Mouse (Mus musculus): ENCODE data around the gene Fbxw8.
A peak's percentile ranks its signal among the peaks of the same experiment; 100 is the strongest.

The Fbxw8 gene

GRCm38 (mm10) chr5:118156976-118157375 lies 1.7 kb upstream of the Fbxw8 start:
- no peak for DNase-seq (ENCODE audit: inconsistent age in 2 of 2, low spot score in 1 of 2)

GRCm38 (mm10) chr5:118155565-118155947 lies 292 bp upstream of the Fbxw8 start:
- no peak for DNase-seq (ENCODE audit: inconsistent age in 2 of 2, low spot score in 1 of 2)

GRCm38 (mm10) chr5:118149711-118150110 lies 5.6 kb downstream of the Fbxw8 start:
- DNase-seq (ENCODE audit: inconsistent age in 2 of 2, low spot score in 1 of 2): no peak

- no peak for DNase-seq (ENCODE audit: inconsistent age in 2 of 2, low spot score in 1 of 2)
These were observed 8.0 kb downstream of the Fbxw8 start for GRCm38 (mm10) chr5:118147264-118147663.

DNA sequence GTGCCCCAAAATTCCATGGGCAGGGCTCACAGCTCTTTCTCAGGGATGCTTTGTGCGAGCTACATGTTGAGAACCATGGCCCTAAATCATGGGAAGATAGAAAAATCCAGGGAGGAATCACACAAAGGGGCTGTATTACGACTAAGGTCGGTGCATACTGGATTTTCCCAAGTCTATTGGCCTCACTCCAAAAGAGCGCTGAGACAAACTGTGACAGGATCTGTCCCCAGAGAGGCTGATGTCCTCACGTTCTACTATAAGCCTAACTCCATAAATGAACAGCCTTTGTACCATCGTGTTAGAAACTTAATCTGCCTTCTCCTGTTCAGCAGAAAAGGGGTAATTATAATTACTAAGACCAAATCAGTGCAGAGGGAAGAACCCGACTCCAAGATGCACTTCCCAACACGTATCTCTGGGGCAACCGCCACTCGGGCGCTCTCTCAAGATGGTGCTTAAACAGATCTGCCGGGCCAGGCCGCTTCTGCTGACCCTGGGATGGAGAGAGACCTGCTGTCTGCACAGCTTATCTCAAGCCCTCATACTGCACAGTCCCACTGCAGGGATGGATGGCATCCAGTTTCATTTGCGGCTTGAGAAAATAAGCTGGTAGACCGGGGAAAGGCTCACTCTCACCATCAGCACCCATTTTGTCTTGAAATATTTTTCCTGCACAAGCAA lies 9.1 kb downstream of the Fbxw8 start:
- DNase-seq (ENCODE audit: inconsistent age in 2 of 2, low spot score in 1 of 2): peak in 1 of 2 experiments; percentile 37

GRCm38 (mm10) chr5:118145458-118145857 lies 9.8 kb downstream of the Fbxw8 start:
- DNase-seq (ENCODE audit: inconsistent age in 2 of 2, low spot score in 1 of 2): no peak

DNA sequence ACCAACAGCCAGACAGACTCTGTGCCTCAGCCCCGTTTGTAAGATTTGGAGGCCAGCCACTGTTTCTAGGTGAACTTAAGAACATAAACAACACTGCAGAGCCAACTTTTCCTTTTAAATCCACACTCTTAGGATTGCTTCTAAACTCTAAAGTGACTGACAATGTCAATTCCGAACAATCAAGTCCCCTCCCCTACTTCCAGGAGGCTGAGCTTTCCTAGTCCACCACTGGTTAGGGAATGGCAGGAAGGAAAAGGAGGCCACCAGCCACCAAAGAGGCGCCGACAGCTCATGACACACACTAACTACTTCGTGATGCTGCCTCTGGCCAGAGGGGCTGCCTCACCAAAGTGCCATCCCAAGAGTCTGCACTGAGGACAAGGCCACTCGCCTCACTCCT lies 10.5 kb downstream of the Fbxw8 start:
- no peak for DNase-seq (ENCODE audit: inconsistent age in 2 of 2, low spot score in 1 of 2)

DNA sequence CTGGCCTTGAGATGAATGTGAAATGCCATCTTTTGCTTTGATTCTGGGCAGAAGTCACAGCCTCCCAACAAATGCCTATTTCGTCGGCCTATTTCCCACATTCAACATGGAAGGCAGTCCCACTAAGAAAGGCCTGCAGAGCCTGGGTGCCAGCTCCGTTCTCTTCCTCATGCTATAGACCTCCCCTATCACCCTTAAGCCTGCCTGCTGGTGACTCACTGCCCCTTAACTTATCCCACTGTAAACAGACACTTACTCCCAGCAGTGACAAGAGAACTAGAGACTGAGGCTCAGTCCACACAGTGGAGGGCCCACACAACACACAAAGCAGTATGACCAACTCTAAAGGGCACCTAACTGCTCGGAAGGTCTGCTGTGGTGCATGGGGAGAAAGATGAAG lies 10.9 kb downstream of the Fbxw8 start:
- no peak for DNase-seq (ENCODE audit: inconsistent age in 2 of 2, low spot score in 1 of 2)

GRCm38 (mm10) chr5:118143211-118144026 lies 11.8 kb downstream of the Fbxw8 start:
- peak in 1 of 2 experiments; percentile 34 for DNase-seq (ENCODE audit: inconsistent age in 2 of 2, low spot score in 1 of 2)

GRCm38 (mm10) chr5:118142471-118142870 lies 12.8 kb downstream of the Fbxw8 start:
- no peak for DNase-seq (ENCODE audit: inconsistent age in 2 of 2, low spot score in 1 of 2)

DNA sequence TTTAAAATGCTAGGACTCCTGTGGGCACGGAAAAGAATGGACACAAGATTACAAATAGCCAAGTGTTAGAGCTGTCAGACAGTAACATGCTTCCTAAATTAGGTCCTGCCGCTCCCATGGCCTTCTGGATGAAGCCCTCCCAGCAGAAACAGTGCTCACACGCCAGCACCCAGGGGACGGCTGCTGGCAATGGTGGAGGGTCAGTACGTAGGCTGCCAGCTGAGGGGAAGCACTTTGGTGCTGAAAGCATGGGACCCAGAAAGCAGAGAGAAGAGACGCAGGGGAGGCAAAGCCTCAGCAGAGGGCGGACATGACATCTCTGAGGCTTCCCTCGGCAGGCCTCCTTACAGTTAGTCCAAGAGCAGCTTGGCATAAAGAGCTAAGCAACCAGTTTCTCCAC lies 15.6 kb downstream of the Fbxw8 start:
- no peak for DNase-seq (ENCODE audit: inconsistent age in 2 of 2, low spot score in 1 of 2)

DNA sequence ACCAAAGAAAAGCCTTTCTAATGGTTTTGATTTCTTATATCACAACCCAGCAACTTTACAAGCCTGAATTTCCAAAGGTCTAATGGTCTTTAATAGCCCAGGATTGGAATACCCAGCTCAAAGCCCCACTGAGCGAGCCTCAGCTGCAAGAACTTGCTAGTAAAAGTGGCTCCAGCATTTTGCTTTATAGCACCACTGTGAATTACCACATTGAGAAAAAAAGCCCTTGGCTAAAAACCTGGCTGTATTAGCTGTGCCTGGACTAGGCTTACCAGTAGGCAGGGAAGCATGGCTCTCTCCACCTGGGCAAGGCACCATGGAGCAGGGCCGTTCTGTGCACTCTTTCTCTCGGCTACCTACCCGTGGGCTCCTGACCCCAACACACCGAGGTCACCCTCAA lies 18.9 kb downstream of the Fbxw8 start:
- DNase-seq (ENCODE audit: inconsistent age in 2 of 2, low spot score in 1 of 2): no peak

GRCm38 (mm10) chr5:118128651-118129050 lies 26.6 kb downstream of the Fbxw8 start:
- no peak for DNase-seq (ENCODE audit: inconsistent age in 2 of 2, low spot score in 1 of 2)

DNA sequence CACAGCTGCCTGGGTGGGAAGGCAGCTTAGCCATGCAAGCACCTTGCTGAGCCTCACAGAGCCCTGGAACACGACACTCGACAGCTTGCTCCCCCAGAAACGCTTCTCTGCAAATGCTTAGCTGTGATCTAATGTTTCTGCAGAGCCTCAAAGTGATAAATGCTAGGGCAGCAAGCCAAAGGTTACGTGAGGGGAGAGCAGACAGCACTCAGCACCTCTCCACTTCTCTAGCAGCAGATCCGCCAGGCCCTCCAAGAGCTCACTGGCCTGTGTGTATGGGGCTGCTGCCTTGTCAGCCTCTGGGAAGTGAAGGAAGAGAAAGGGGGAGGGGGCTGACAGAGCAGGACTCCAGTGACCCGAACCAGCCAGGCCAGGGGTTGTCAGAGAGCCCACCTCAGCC lies 27.1 kb downstream of the Fbxw8 start:
- DNase-seq (ENCODE audit: inconsistent age in 2 of 2, low spot score in 1 of 2): no peak

DNA sequence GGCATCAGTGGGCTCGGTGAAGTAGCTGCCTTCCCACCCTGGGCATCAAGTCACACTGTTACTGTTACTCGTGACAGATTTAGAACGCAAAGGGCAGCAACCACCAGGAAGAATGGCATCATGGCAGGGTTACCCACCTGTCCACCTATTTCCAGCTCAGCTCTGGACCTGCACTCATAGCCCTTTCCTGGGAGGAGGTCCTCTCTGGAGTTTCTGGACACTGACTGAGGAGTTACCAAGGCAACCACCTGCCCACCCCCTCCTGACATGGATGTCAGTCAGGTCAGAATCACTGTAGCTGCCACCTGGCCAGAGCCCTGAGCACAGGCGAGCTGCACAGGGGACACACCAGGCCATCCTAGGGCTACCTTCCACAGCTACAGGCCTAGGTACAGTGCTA lies 28.6 kb downstream of the Fbxw8 start:
- no peak for DNase-seq (ENCODE audit: inconsistent age in 2 of 2, low spot score in 1 of 2)

- no peak for DNase-seq (ENCODE audit: inconsistent age in 2 of 2, low spot score in 1 of 2)
These were observed 32.2 kb downstream of the Fbxw8 start for GRCm38 (mm10) chr5:118123096-118123495.

- no peak for DNase-seq (ENCODE audit: inconsistent age in 2 of 2, low spot score in 1 of 2)
These were observed 33.3 kb downstream of the Fbxw8 start for GRCm38 (mm10) chr5:118121928-118122327.

- DNase-seq (ENCODE audit: inconsistent age in 2 of 2, low spot score in 1 of 2): no peak
These were observed 34.6 kb downstream of the Fbxw8 start for GRCm38 (mm10) chr5:118120670-118121069.

GRCm38 (mm10) chr5:118118922-118119321 lies 36.3 kb downstream of the Fbxw8 start:
- DNase-seq (ENCODE audit: inconsistent age in 2 of 2, low spot score in 1 of 2): no peak

GRCm38 (mm10) chr5:118118351-118118750 lies 36.9 kb downstream of the Fbxw8 start:
- no peak for DNase-seq (ENCODE audit: inconsistent age in 2 of 2, low spot score in 1 of 2)

DNA sequence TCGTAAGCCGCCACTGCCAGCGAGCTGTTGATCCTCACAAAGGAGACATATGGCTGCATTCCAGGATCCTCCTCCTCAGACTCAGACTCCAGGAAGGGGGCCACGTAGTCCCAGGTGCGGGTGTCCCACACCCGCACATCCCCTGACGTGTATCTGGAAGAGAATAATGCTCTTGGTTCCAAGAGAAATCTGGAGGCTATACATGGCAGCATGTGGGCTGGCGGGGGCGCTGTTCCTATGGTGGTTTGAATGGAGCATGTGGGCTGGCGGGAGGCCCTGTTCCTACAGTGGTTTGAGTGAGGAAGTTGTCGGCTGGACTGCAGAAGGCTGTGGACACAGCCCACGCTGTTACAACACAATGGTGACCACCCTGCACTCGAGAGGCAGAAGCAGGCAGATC lies 41.6 kb downstream of the Fbxw8 start:
- DNase-seq (ENCODE audit: inconsistent age in 2 of 2, low spot score in 1 of 2): no peak

DNA sequence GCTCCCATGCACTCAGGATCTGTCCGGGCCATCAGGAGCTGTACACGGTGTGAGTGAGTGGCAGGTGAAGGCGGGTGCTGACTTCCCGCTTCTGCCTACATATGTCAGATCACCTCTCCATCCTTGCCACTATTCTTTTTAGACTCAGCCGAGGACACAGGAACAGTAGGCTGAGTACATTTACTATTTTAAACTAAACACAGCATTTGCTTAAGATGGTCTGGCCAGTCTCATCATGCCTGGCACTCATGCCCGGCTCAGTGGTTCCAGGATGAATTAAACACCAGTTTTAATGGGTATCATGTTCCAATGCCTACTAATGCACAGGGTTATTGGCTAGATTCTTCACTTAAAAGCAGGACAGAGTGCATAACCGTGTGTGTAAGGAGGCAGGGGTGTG lies 42.2 kb downstream of the Fbxw8 start:
- DNase-seq (ENCODE audit: inconsistent age in 2 of 2, low spot score in 1 of 2): no peak

Data from adrenal gland, adult (tissue).